8 mouse cellular contexts compared by ENCODE assay signal in genomic region chr6:127887511-127888421, GRCm38 (mm10). TPM values are rescaled to one million over a fixed set of nuclear protein-coding genes. Genes with fewer than 3 reads are reported as not detected.
DNase-seq lines count a peak whose midpoint lies in the region; ATAC-seq and TF ChIP-seq lines count a peak whose summit lies in the region.

TSS of gene Tspan11 (plus strand) at chr6:127887589.

- H3K4me3 ChIP-seq in embryonic facial prominence, embryonic 10.5 days, result peak within 1 kb of the TSS; percentile 58
- peak within 1 kb of the TSS; percentile 54 for H3K4me3 ChIP-seq in heart, embryonic 11.5 days (ENCODE audit: low read depth, low read length)
- H3K4me3 ChIP-seq in testis, adult 2 months (ENCODE audit: control insufficient read depth, low read depth, low read length), result peak within 1 kb of the TSS; percentile 19

- no peaks in the 10 kb centered on the region for H3K36me3 ChIP-seq in embryonic facial prominence, embryonic 10.5 days (replicated peaks)
- H3K36me3 ChIP-seq in heart, embryonic 11.5 days (ENCODE audit: control insufficient read depth, insufficient read depth, low read length), result no peaks in the 10 kb centered on the region
- H3K36me3 ChIP-seq in testis, adult 2 months (ENCODE audit: control insufficient read depth, insufficient read depth, low read length), result no peaks in the 10 kb centered on the region

- H3K4me2 ChIP-seq in heart, embryonic 11.5 days, result peak within 1 kb of the TSS; percentile 94

- peak within 1 kb of the TSS; percentile 81 for H3K27ac ChIP-seq in embryonic facial prominence, embryonic 10.5 days (replicated peaks)
- no peak within 1 kb of the TSS for H3K27ac ChIP-seq in heart, embryonic 11.5 days (ENCODE audit: low read depth, low read length)
- H3K27ac ChIP-seq in testis, adult 2 months (ENCODE audit: control insufficient read depth, insufficient read depth, low read depth, low read length), result no peak within 1 kb of the TSS

- ATAC-seq in heart, embryonic 11.5 days (replicated peaks; ENCODE audit: insufficient number of reproducible peaks, low FRiP score, low TSS enrichment), result peak; percentile 64

- H3K27me3 ChIP-seq in embryonic facial prominence, embryonic 10.5 days (replicated peaks; ENCODE audit: low read depth, poor library complexity, severe bottlenecking), result peaks cover 59% of the 10 kb centered on the region
- H3K27me3 ChIP-seq in heart, embryonic 11.5 days (ENCODE audit: control insufficient read depth, insufficient read depth, low read length), result 0 out of 2 replicates have a peak, but pooled peaks cover 2% of the 10 kb centered on the region
- no peaks in the 10 kb centered on the region for H3K27me3 ChIP-seq in testis, adult 2 months (ENCODE audit: control insufficient read depth, insufficient read depth, low read length)

- 2% methylated on average over 36 of the region's 36 CpGs for WGBS in embryonic facial prominence, embryonic 10.5 days
- WGBS in heart, embryonic 11.5 days (ENCODE audit: insufficient replicate concordance), result 3% methylated on average over 32 of the region's 36 CpGs

- peak; percentile 12 to 33 for DNase-seq in left cerebral cortex, adult 18-20 months (ENCODE audit: low spot score in 2 of 2)
- no peak for DNase-seq in left cerebral cortex, adult 8-10 months (ENCODE audit: low spot score in 2 of 2)
- peak; percentile 69 for DNase-seq in embryonic facial prominence, embryonic 10.5 days (ENCODE audit: low spot score)
- DNase-seq in kidney, postnatal 4 days, result peak; percentile 62 to 74
- DNase-seq in mesoderm, embryonic 11.5 days (ENCODE audit: low read depth, low spot score), result peak; percentile 55
- DNase-seq in c-Kit-positive CD71-positive TER-119-positive erythroid progenitor cells, embryonic 14.5 days (ENCODE audit: low spot score), result no peak

- no peak for TF ChIP-seq POLR2A in testis, adult 2 months (IDR thresholded peaks at IDR 0.05; ENCODE audit: control insufficient read depth, low read depth, low read length)

- peaks cover 31% of the 10 kb centered on the region for H3K4me1 ChIP-seq in embryonic facial prominence, embryonic 10.5 days
- H3K4me1 ChIP-seq in heart, embryonic 11.5 days (ENCODE audit: control insufficient read depth, insufficient read depth, low read length), result peaks cover 7% of the 10 kb centered on the region
- no peaks in the 10 kb centered on the region; the same call in 1 of the 2 replicates for H3K4me1 ChIP-seq in testis, adult 2 months (ENCODE audit: control insufficient read depth, insufficient read depth, low read length)

- no peak for TF ChIP-seq CTCF in testis, adult 2 months (IDR thresholded peaks at IDR 0.05; ENCODE audit: control insufficient read depth, insufficient read depth, insufficient replicate concordance, low read depth, low read length)

- peak within 1 kb of the TSS; percentile 72 for H3K9ac ChIP-seq in heart, embryonic 11.5 days (ENCODE audit: low read depth, low read length)

- no peaks in the 10 kb centered on the region for H3K9me3 ChIP-seq in embryonic facial prominence, embryonic 10.5 days
- no peaks in the 10 kb centered on the region for H3K9me3 ChIP-seq in heart, embryonic 11.5 days (replicated peaks; ENCODE audit: control insufficient read depth, low read length)

RNA-seq across cellular contexts. Expression of gene Tspan11, which starts in this region (rescaled TPM):
- 1 to 10 TPM; 4.6 to 6.3 TPM for total RNA-seq in left cerebral cortex, adult 18-20 months (2021)
- 1 to 10 TPM; 3.9 to 5.4 (median 4.6) TPM for total RNA-seq in left cerebral cortex, adult 8-10 months (2022)
- polyA plus RNA-seq in embryonic facial prominence, embryonic 10.5 days (2016; fragmentation: Nextera tagmentation; extraction: Ambion mirVana), result 3.9 and 6.9 TPM in 2 replicates
- 2.0 and 2.9 TPM in 2 replicates for polyA plus RNA-seq in heart, embryonic 11.5 days (2014; fragmentation: Nextera tagmentation; extraction: Ambion mirVana)
- 0.75 and 1.3 TPM in 2 replicates for polyA plus RNA-seq in testis, adult 2 months (2012; rRNA removed)

Comparison
In these comparisons a context has a peak if more than half of its experiments do, and no peak if none do; other contexts are left out.
1. DNase-seq: peak in left cerebral cortex, adult 18-20 months (2 of 2), embryonic facial prominence, embryonic 10.5 days (single experiment), kidney, postnatal 4 days (2 of 2) and mesoderm, embryonic 11.5 days (single experiment); none in left cerebral cortex, adult 8-10 months (0 of 2) and c-Kit-positive CD71-positive TER-119-positive erythroid progenitor cells, embryonic 14.5 days (single experiment).
2. Peak in every context shown above with its lines, with median percentiles within 50 percentile points of each other: H3K4me3 ChIP-seq.